Mouse (Mus musculus) thymus, postnatal 10 days (tissue): ENCODE measurements around the gene Col28a1.

Experiments
- DNase-seq, 2 experiments: peaks; one replicate each; pipeline ENCODE4 v3.0.0; 2021; ENCODE audit warnings: low spot score in 2 of 2

Col28a1 gene

GRCm38 (mm10) chr6:8119116-8119515, 73.3 kb downstream of the Col28a1 start:
- DNase-seq, result no peak

GRCm38 (mm10) chr6:8118577-8118976, 73.8 kb downstream of the Col28a1 start:
- DNase-seq, result no peak

- no peak for DNase-seq
Observed at GRCm38 (mm10) chr6:8105870-8106706, 86.3 kb downstream of the Col28a1 start.

GRCm38 (mm10) chr6:8101224-8101623, 91.2 kb downstream of the Col28a1 start:
- no peak for DNase-seq

- DNase-seq, result no peak
Observed at GRCm38 (mm10) chr6:8095856-8096255, 96.6 kb downstream of the Col28a1 start.

- DNase-seq, result no peak
Observed at GRCm38 (mm10) chr6:8094160-8094953, 98.1 kb downstream of the Col28a1 start.

GRCm38 (mm10) chr6:8093556-8093955, 98.9 kb downstream of the Col28a1 start:
- no peak for DNase-seq

GRCm38 (mm10) chr6:8086847-8087246, 105.6 kb downstream of the Col28a1 start:
- DNase-seq, result peak in 1 of 2 experiments; percentile 71

- DNase-seq, result no peak
Observed at GRCm38 (mm10) chr6:8084806-8085205, 107.6 kb downstream of the Col28a1 start.

- no peak for DNase-seq
Observed at GRCm38 (mm10) chr6:8083196-8083595, 109.2 kb downstream of the Col28a1 start.

GRCm38 (mm10) chr6:8077572-8078146, 114.8 kb downstream of the Col28a1 start:
- no peak for DNase-seq

GRCm38 (mm10) chr6:8074914-8075313, 117.5 kb downstream of the Col28a1 start:
- DNase-seq, result no peak

- DNase-seq, result no peak
Observed at GRCm38 (mm10) chr6:8068979-8069378, 123.4 kb downstream of the Col28a1 start.

GRCm38 (mm10) chr6:8068394-8068793, 124.0 kb downstream of the Col28a1 start:
- no peak for DNase-seq

- no peak for DNase-seq
Observed at GRCm38 (mm10) chr6:8067124-8067523, 125.3 kb downstream of the Col28a1 start.

GRCm38 (mm10) chr6:8066208-8066607, 126.2 kb downstream of the Col28a1 start:
- peak; percentile 11 to 56 for DNase-seq

- no peak for DNase-seq
Observed at GRCm38 (mm10) chr6:8059199-8059598, 133.2 kb downstream of the Col28a1 start.

GRCm38 (mm10) chr6:8048216-8048615, 144.2 kb downstream of the Col28a1 start:
- no peak for DNase-seq

GRCm38 (mm10) chr6:8046446-8046845, 146.0 kb downstream of the Col28a1 start:
- no peak for DNase-seq

- no peak for DNase-seq
Observed at GRCm38 (mm10) chr6:8045825-8046224, 146.6 kb downstream of the Col28a1 start.

- no peak for DNase-seq
Observed at GRCm38 (mm10) chr6:8028711-8029110, 163.7 kb downstream of the Col28a1 start.

GRCm38 (mm10) chr6:8025332-8026129, 166.9 kb downstream of the Col28a1 start:
- DNase-seq, result no peak
